Mouse (Mus musculus) lung, postnatal 4 days (tissue): ENCODE results near the gene Etv2.
A peak's percentile ranks its signal among the peaks of the same experiment; 100 is the strongest.

Source experiments
- DNase-seq, 2 experiments: peaks; one replicate each; pipeline ENCODE4 v3.0.0; 2021

Etv2 gene

GRCm38 (mm10) chr7:30635752-30636151 is at the start of gene Etv2:
TSS of gene Etv2 (minus strand) at chr7:30635852.
- DNase-seq = no peak

- DNase-seq = no peak
Observed at GRCm38 (mm10) chr7:30683425-30683824, 47.8 kb upstream of the Etv2 start.

- no peak for DNase-seq
Observed at GRCm38 (mm10) chr7:30681897-30682296, 46.2 kb upstream of the Etv2 start.

GRCm38 (mm10) chr7:30678263-30678975 is 42.8 kb upstream of the Etv2 start:
- peak in 1 of 2 experiments; percentile 42 for DNase-seq

GRCm38 (mm10) chr7:30671480-30671879 is 35.8 kb upstream of the Etv2 start, which contains the start of gene Pmis2:
TSS of gene Pmis2 (minus strand) at chr7:30671605.
- no peak for DNase-seq

GRCm38 (mm10) chr7:30669229-30669628 is 33.6 kb upstream of the Etv2 start:
- no peak for DNase-seq

GRCm38 (mm10) chr7:30665321-30665720 is 29.7 kb upstream of the Etv2 start:
- DNase-seq = no peak

GRCm38 (mm10) chr7:30664529-30665200 is 29.0 kb upstream of the Etv2 start, which contains the start of gene Haus5:
TSS of gene Haus5 (minus strand) at chr7:30664994.
- DNase-seq = peak; percentile 90 to 93

GRCm38 (mm10) chr7:30649591-30650540 is 14.2 kb upstream of the Etv2 start, which contains the start of gene Rbm42:
TSS of gene Rbm42 (minus strand) at chr7:30650317.
- DNase-seq = peak; percentile 98 to 99

GRCm38 (mm10) chr7:30639083-30639482 is 3.4 kb upstream of the Etv2 start:
- DNase-seq = no peak

- no peak for DNase-seq
Observed at GRCm38 (mm10) chr7:30636395-30636794, 743 bp upstream of the Etv2 start.

GRCm38 (mm10) chr7:30634621-30635020 is 1.0 kb downstream of the Etv2 start:
- peak; percentile 65 to 69 for DNase-seq

- DNase-seq = no peak
Observed at GRCm38 (mm10) chr7:30633762-30634412, 1.8 kb downstream of the Etv2 start.

- no peak for DNase-seq
Observed at GRCm38 (mm10) chr7:30629013-30629412, 6.6 kb downstream of the Etv2 start.

GRCm38 (mm10) chr7:30626647-30627046 is 9.0 kb downstream of the Etv2 start:
- DNase-seq = no peak

- peak; percentile 90 to 92 for DNase-seq
Observed at GRCm38 (mm10) chr7:30625530-30626384, 9.9 kb downstream of the Etv2 start, which contains the start of gene Cox6b1. TSS of gene Cox6b1 (minus strand) at chr7:30626151.

GRCm38 (mm10) chr7:30619202-30619601 is 16.4 kb downstream of the Etv2 start:
- peak in 1 of 2 experiments; percentile 29 for DNase-seq

GRCm38 (mm10) chr7:30618658-30619057 is 17.0 kb downstream of the Etv2 start:
- no peak for DNase-seq

GRCm38 (mm10) chr7:30615049-30615760 is 20.4 kb downstream of the Etv2 start:
- no peak for DNase-seq

- no peak for DNase-seq
Observed at GRCm38 (mm10) chr7:30614454-30614853, 21.2 kb downstream of the Etv2 start.
